14 mouse cellular contexts compared by ENCODE assay signal in the genomic region with DNA sequence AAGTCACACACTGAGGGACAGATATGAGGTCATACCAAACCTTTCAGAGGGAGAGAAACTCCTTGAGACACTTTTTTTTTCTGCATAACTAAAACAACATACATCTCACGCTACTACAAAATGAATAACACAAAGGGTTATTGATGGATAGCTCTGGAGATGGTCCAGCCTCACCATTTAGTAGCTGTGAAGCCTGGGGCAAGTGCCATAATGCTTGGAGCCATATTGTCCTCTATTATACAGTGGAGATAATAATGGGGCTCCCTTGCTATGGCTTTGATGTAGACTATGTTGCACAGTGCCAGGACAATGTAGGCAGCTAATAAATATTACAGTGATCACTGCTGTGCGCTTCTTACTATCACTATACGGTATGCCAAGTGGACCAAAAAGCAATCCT.
"Had no signal": no experiment of that assay in that cellular context is flagged by ENCODE, and none has a peak within 500 bp of the region (broad histone marks: within the 10 kb centered on the region; RNA-seq: fewer than 3 reads in every experiment).

No protein-coding gene starts in this region.

- ATAC-seq: midbrain, embryonic 13.5 days; midbrain, embryonic 15.5 days had no signal

- H3K9me3 ChIP-seq: megakaryocyte, embryonic 14.5 days; midbrain, embryonic 13.5 days; midbrain, embryonic 15.5 days; neural tube, embryonic 12.5 days; stomach, embryonic 15.5 days had no signal

- H3K27ac ChIP-seq: midbrain, embryonic 13.5 days; midbrain, embryonic 15.5 days; neural tube, embryonic 12.5 days; stomach, embryonic 15.5 days; stomach, postnatal 0 days had no signal

- H3K4me2 ChIP-seq: midbrain, embryonic 11.5 days; midbrain, embryonic 13.5 days; midbrain, embryonic 15.5 days; neural tube, embryonic 12.5 days; stomach, embryonic 15.5 days had no signal

- H3K4me1 ChIP-seq: megakaryocyte, embryonic 14.5 days had no signal

- H3K4me3 ChIP-seq: megakaryocyte, embryonic 14.5 days; midbrain, embryonic 13.5 days; midbrain, embryonic 15.5 days; neural tube, embryonic 12.5 days; stomach, embryonic 15.5 days had no signal

- H3K27me3 ChIP-seq: megakaryocyte, embryonic 14.5 days; midbrain, embryonic 13.5 days; midbrain, embryonic 15.5 days; neural tube, embryonic 12.5 days; stomach, embryonic 15.5 days had no signal

- DNase-seq: lung, adult 2 months; lung, postnatal 10 days; lung, postnatal 4 days; right cerebral cortex, postnatal 14 days; thymus, adult 2 months; thymus, postnatal 25 days; thymus, postnatal 4 days had no signal

- H3K36me3 ChIP-seq: midbrain, embryonic 13.5 days; midbrain, embryonic 15.5 days; neural tube, embryonic 12.5 days; stomach, embryonic 15.5 days had no signal

- H3K9ac ChIP-seq: midbrain, embryonic 13.5 days; midbrain, embryonic 15.5 days; neural tube, embryonic 12.5 days; stomach, embryonic 15.5 days had no signal
